Mouse (Mus musculus): Measurements from ENCODE around the gene Actc1.

GRCm38 (mm10) chr2:114089862-114090261 is 36.5 kb upstream of the Actc1 start:
- TF ChIP-seq POLR2A (IDR thresholded peaks at IDR 0.05; ENCODE audit: low read depth, low read length) (no peak), CTCF (conservative IDR thresholded peaks at IDR 0.05 in 1 of 2, IDR thresholded peaks at IDR 0.05 in 1 of 2; ENCODE audit: low read depth in 2 of 2, low read length in 2 of 2) (no peak), MAZ (IDR thresholded peaks at IDR 0.05; ENCODE audit: low read depth, low read length) (no peak), E2F4 (IDR thresholded peaks at IDR 0.05; ENCODE audit: insufficient replicate concordance, low read depth, low read length) (no peak), ZKSCAN1 (IDR thresholded peaks at IDR 0.05; ENCODE audit: borderline replicate concordance, low read depth, low read length) (no peak), MAFK (IDR thresholded peaks at IDR 0.05; ENCODE audit: insufficient replicate concordance, low read length) (no peak), EP300 (IDR thresholded peaks at IDR 0.05; ENCODE audit: low read length) (no peak), NELFE (IDR thresholded peaks at IDR 0.05; ENCODE audit: low read depth, low read length) (no peak), MYC (IDR thresholded peaks at IDR 0.05; ENCODE audit: low read depth, low read length) (no peak)

All from CH12.LX (cell line).